Mouse (Mus musculus): Measurements from ENCODE around the gene Itgam.
"Not testable (repeated sequence)": the region's sequence is repeated elsewhere in the genome, so short reads cannot be mapped to it uniquely, and the experiment has no call there.

- not testable (repeated sequence) for TF ChIP-seq CTCF, POLR2A (IDR thresholded peaks at IDR 0.05; ENCODE audit: extremely low read depth, insufficient read depth, low read length)
Observed at GRCm38 (mm10) chr7:128016134-128016533, 46.3 kb upstream of the Itgam start.
